Mouse (Mus musculus): Measurements from ENCODE around the gene Tmem239. TPM values are rescaled to one million over a fixed set of nuclear protein-coding genes. Genes with fewer than 3 reads are reported as not detected.

Gene Tmem239
- total RNA-seq, 2 experiments from 2014 or later, result not detected

- intact Hi-C loops (cut with DNase I), result loop anchor here (2.0 to 5.0 kb wide), 2 partner anchors 27 to 42 kb away; no protein-coding TSS in a partner anchor
- DNase-seq, result peak; percentile 95 to 96
These were observed 43.6 kb downstream of the Tmem239 start, which contains the start of gene Ptpra for GRCm38 (mm10) chr2:130449794-130450433. Gene Ptpra, plus strand, starts transcription at chr2:130450278.

DNA sequence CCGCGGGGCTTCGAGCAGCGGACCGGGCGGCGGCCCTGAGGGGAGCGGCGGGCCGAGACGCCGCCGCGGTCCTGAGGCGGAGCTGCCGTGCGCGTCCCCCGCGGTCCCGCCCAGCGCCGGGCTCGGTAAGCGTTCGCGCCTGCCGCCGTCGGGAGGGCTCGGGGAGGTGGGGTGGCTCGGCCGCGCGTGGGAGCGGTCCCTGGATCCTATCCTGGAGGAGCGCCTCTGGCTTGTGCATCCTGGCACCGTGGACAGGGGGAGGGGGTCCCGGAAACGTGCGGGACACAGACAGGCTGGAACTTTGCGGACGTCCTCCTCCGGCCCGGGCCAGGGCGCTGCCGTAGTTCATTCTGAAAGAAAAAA is 44.1 kb downstream of the Tmem239 start:
- peak in 1 of 2 experiments; percentile 82 for DNase-seq
- intact Hi-C loops (cut with DNase I), result loop anchor here (2.0 to 5.0 kb wide), 2 partner anchors 26 to 42 kb away; no protein-coding TSS in a partner anchor

- intact Hi-C loops (cut with DNase I), result loop anchor here (2.0 to 5.0 kb wide), 2 partner anchors 26 to 41 kb away; no protein-coding TSS in a partner anchor
- DNase-seq, result no peak
These were observed 44.9 kb downstream of the Tmem239 start for GRCm38 (mm10) chr2:130451086-130451726.

DNA sequence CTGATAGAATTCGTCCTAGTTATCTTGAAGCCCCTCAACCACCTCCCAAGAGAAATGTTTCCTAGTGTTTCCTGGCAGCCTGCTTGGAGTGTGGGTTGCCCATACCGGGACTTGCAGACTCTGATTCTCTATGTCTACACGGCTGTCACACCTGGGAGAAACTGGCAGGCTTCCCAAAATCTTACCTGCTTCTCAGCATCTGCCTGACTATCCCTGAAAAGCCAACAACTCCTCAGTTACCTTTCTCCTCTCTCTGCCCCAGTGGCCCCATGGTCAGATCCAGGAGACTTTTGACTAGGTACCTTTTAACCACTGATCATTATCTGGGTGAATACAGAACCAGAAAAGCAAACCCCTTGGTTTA is 45.4 kb downstream of the Tmem239 start:
- intact Hi-C loops (cut with DNase I), result loop anchor here (2.0 to 5.0 kb wide), 2 partner anchors 25 to 41 kb away; no protein-coding TSS in a partner anchor
- no peak for DNase-seq

DNA sequence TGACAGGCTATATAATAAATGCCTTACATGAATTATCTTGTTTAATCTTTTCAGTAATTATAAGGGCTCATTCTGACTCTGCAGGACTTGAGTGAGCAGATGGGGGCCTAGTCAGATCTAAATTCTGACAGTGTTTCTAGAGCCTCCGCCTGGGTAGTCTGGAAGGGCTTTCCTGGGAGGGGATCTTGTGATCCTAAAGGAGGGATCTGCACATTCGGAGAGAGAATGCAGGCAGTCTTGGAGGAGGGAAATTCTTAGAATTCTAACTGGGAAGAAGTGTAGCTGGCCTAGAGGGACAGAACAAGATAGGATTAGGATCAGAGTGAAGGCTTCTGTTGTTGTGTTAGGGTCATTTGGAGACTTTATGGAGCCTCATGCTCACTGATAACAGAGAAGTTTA is 46.0 kb downstream of the Tmem239 start:
- no peak for DNase-seq
- intact Hi-C loops (cut with DNase I), result loop anchor here (5.0 kb wide), 1 partner anchor 40 kb away; no protein-coding TSS in a partner anchor

GRCm38 (mm10) chr2:130453421-130453820 is 47.1 kb downstream of the Tmem239 start:
- DNase-seq, result peak; percentile 18 to 30

DNA sequence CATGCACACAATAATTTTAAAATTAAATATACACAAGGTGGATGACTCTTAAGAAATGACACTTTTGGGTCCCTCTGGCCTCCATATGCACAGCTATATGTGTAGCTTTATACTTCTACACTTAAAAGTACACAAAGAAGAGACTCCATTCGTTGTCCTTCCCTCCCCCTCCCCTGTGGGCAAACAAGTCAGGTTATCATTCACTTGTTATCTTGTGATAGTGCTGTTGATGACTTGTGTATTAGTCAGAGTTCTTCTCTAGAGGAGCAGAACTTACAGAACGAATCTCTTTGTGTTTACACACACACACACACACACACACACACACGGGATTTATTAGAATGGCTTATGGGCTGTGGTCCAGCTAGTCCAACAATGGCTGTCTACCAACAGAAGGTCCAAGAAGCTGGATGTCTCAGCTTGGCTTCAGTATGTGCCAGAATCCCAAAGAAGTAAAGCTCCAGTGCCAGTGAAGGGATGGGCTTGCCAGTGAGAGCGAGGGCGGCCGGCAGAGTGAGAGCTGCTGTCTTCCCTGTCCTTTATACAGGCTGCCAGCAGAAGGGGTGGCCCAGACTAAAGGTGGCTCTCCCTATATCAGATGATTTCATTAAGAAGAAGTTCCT is 48.6 kb downstream of the Tmem239 start:
- intact Hi-C loops (cut with DNase I), result loop anchor here (5.0 kb wide), 1 partner anchor 37 kb away; no protein-coding TSS in a partner anchor
- peak in 1 of 2 experiments; percentile 12 for DNase-seq

More at GRCm38 (mm10) chr2:130453421-130453820, 47.1 kb downstream of the Tmem239 start:
- intact Hi-C loops (cut with DNase I), result loop anchor here (5.0 kb wide), 1 partner anchor 39 kb away; no protein-coding TSS in a partner anchor

Other genes with a start within 250 kb of the Tmem239 start
- gene Snrpb, start 227.1 kb upstream of the Tmem239 start, total RNA-seq (2021), result 100 to 1,000 TPM; 192 to 194 TPM
- not detected for gene Tmc2, start 211.3 kb upstream of the Tmem239 start, total RNA-seq (2021)
- 10 to 100 TPM; 43.5 to 50.4 TPM for gene Nop56, start 132.0 kb upstream of the Tmem239 start, total RNA-seq (2021)
- 100 to 1,000 TPM; 586 to 605 TPM for gene Idh3b, start 121.9 kb upstream of the Tmem239 start, total RNA-seq (2021)
- gene Ebf4, start 111.3 kb upstream of the Tmem239 start, total RNA-seq (2021), result 1 to 10 TPM; 1.2 to 1.3 TPM
- 10 to 100 TPM; 16.7 to 17.3 TPM for gene Cpxm1, start 8.9 kb upstream of the Tmem239 start, total RNA-seq (2021)
- not detected for gene Gm28372, start 1.2 kb upstream of the Tmem239 start, total RNA-seq (2021)
- not detected for gene 1700020A23Rik, start 1.2 kb upstream of the Tmem239 start, total RNA-seq (2021)
- gene Vps16, start 17.9 kb downstream of the Tmem239 start, total RNA-seq (2021), result 10 to 100 TPM; 30.9 to 32.6 TPM
- 1 to 10 TPM; 5.0 to 6.2 TPM for gene Pced1a, start 18.2 kb downstream of the Tmem239 start, total RNA-seq (2021)
- gene Ptpra, start 43.8 kb downstream of the Tmem239 start, total RNA-seq (2021), result 10 to 100 TPM; 76.0 to 76.1 TPM
- 10 to 100 TPM; 76.2 to 77.8 TPM for gene Mrps26, start 157.3 kb downstream of the Tmem239 start, total RNA-seq (2021)
- gene Oxt, start 169.7 kb downstream of the Tmem239 start, total RNA-seq (2021), result under 1 TPM in 1 of 2 experiments, not detected in 1; 0.62 TPM
- gene Avp, start 176.1 kb downstream of the Tmem239 start, total RNA-seq (2021), result 1 to 10 TPM in 1 of 2 experiments, under 1 TPM in 1; 0.60 to 1.1 TPM
- gene Fastkd5, start 223.5 kb downstream of the Tmem239 start, total RNA-seq (2021), result 1 to 10 TPM; 8.8 to 9.5 TPM
- 1 to 10 TPM; 6.2 to 6.4 TPM for gene Ubox5, start 223.6 kb downstream of the Tmem239 start, total RNA-seq (2021)
- 1 to 10 TPM; 3.8 to 4.0 TPM for gene Lzts3, start 236.3 kb downstream of the Tmem239 start, total RNA-seq (2021)